Mouse (Mus musculus) liver, embryonic 14.5 days (tissue): ENCODE measurements around the gene Nek11. TPM values are rescaled to one million over a fixed set of nuclear protein-coding genes. Genes with fewer than 3 reads are reported as not detected.
A peak's percentile ranks its signal among the peaks of the same experiment; 100 is the strongest.

Experiments
- ATAC-seq: fragments of 200-750 bp; cut with Nextera tagmentation; 2 replicates; pipeline ENCODE4 v1.8.0; 2017; ENCODE audit warnings: moderate number of reproducible peaks, mild to moderate bottlenecking, moderate library complexity; ENCODE audit not compliant: insufficient read depth
- DNase-seq, 3 experiments: peaks; one replicate each; pipeline ENCODE4 v3.0.0-alpha.2; 2012 to 2013; ENCODE audit warnings: low read depth in 3 of 3, low spot score in 3 of 3
- H3K27ac ChIP-seq: fragments of 300-500 bp; sonication (generic); 2 replicates; pipeline ENCODE4 v1.5.1; 2014; ENCODE audit warnings: moderate library complexity, mild to moderate bottlenecking, control low read depth, inconsistent platforms
- H3K27me3 ChIP-seq: fragments of 300-500 bp; sonication (generic); 2 replicates; pipeline ENCODE4 v1.6.1; 2014; ENCODE audit warnings: mild to moderate bottlenecking, low read length, moderate library complexity; ENCODE audit not compliant: control insufficient read depth, insufficient read depth
- H3K36me3 ChIP-seq: fragments of 300-500 bp; sonication (generic); replicated peaks from 2 replicates; pipeline ENCODE4 v1.6.1; 2014; ENCODE audit warnings: low read depth; ENCODE audit not compliant: control insufficient read depth, insufficient read depth
- H3K4me1 ChIP-seq, 2 experiments: fragments of 200-500 bp in 1 of 2; fragments of 300-500 bp in 1 of 2; sonication (generic) in 1 of 2; replicated peaks; 2 replicates each; pipeline ENCODE4 v1.6.1; 2012 to 2014; ENCODE audit warnings: antibody characterized with exemption in 1 of 2, inconsistent platforms in 1 of 2, low read length in 1 of 2; ENCODE audit not compliant: control insufficient read depth in 2 of 2, insufficient read depth in 2 of 2
- H3K4me2 ChIP-seq: fragments of 300-500 bp; sonication (generic); 2 replicates; pipeline ENCODE4 v1.6.1; 2014; ENCODE audit warnings: low read depth, mild to moderate bottlenecking, control low read depth, moderate library complexity
- H3K4me3 ChIP-seq, 2 experiments: fragments of 200-500 bp in 1 of 2; fragments of 300-500 bp in 1 of 2; sonication (generic) in 1 of 2; 2 replicates each; pipeline ENCODE4 v1.5.1; 2012 to 2014; ENCODE audit warnings: low read depth in 2 of 2, low read length in 2 of 2, mild to moderate bottlenecking in 2 of 2, control low read depth in 1 of 2, inconsistent platforms in 1 of 2, moderate library complexity in 1 of 2; ENCODE audit not compliant: insufficient read depth in 1 of 2
- H3K9ac ChIP-seq: fragments of 300-500 bp; sonication (generic); replicated peaks from 2 replicates; pipeline ENCODE4 v1.6.1; 2014; ENCODE audit warnings: mild to moderate bottlenecking, control low read depth, moderate library complexity
- H3K9me3 ChIP-seq: fragments of 300-500 bp; sonication (generic); 2 replicates; pipeline ENCODE4 v1.6.1; 2016; ENCODE audit warnings: low read length, mixed read lengths; ENCODE audit not compliant: control insufficient read depth
- CTCF ChIP-seq: IDR thresholded peaks from 2 replicates; pipeline ENCODE4 v1.5.1; 2016; ENCODE audit warnings: antibody characterized with exemption, low read depth, control low read depth
- EP300 ChIP-seq: IDR thresholded peaks from 2 replicates; pipeline ENCODE4 v1.6.1; 2016; ENCODE audit warnings: antibody characterized with exemption, low read depth
- WGBS: fragments of 180-500 bp; shearing (Covaris S2); extraction: QIAGEN DNeasy Blood & Tissue Kit; methylation state at CpG from one replicate; pipeline ENCODE4 v1.1.7; 2014; ENCODE audit not compliant: insufficient replicate concordance; 5-methylcytosine and 5-hydroxymethylcytosine counted together
- polyA plus RNA-seq, 2 experiments: library from polyadenylated mRNA; depleted of rRNA in 1 of 2; stranded (reverse) in 1 of 2; unstranded in 1 of 2; fragments of >200 nt; fragmentation: Nextera tagmentation in 1 of 2; extraction: Ambion mirVana in 1 of 2; gene quantifications; 2 replicates each; pipeline versions ENCODE4 v1.2.1 to v1.2.3; 2012 to 2014

Nek11 gene
- polyA plus RNA-seq, 2 experiments: not detected

DNA sequence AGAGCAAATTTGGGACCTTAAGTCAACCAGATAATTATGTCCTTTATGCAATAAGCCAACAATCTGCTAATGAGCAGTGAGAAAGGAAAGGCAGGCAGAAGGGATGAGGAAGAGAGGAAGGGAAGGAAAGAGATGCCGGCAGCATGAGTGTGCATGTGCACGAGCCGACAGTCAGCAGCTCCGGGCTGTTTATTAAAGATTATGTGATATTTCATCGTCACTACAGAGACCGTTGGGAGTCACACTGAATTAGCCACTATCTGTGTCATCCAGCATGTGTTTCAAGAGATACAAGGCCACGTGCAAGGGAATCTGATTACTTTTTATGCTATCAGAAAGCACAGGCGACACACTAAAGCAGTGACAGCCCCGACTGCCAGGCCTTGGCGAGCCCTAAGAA lies 73.5 kb downstream of the Nek11 start:
- whole genome bisulfite sequencing: 69% methylated on average over 10 of the region's 10 CpGs
- Histone ChIP-seq H3K27ac (no peak overlapping the region), H3K9ac (no peak overlapping the region), H3K4me1 (no peaks in the 10 kb centered on the region), H3K4me2 (no peak overlapping the region), H3K36me3 (no peaks in the 10 kb centered on the region), H3K9me3 (no peaks in the 10 kb centered on the region), H3K4me3 (no peak overlapping the region), H3K27me3 (no peaks in the 10 kb centered on the region)
- DNase-seq (no peak), ATAC-seq (peak; percentile 53)
- TF ChIP-seq EP300 (no peak), CTCF (no peak)

GRCm38 (mm10) chr9:105313250-105313649 lies 82.1 kb downstream of the Nek11 start:
- no peak overlapping the region for H3K4me2 ChIP-seq
- H3K27ac ChIP-seq: no peak overlapping the region
- H3K9ac ChIP-seq: no peak overlapping the region
- H3K4me1 ChIP-seq: no peaks in the 10 kb centered on the region
- H3K4me3 ChIP-seq: no peak overlapping the region
- ATAC-seq: no peak
- H3K9me3 ChIP-seq: no peaks in the 10 kb centered on the region
- no peak for DNase-seq
- H3K36me3 ChIP-seq: no peaks in the 10 kb centered on the region
- no peaks in the 10 kb centered on the region for H3K27me3 ChIP-seq
- 73% methylated on average over 10 of the region's 10 CpGs for WGBS
- TF ChIP-seq CTCF (no peak), EP300 (no peak)

DNA sequence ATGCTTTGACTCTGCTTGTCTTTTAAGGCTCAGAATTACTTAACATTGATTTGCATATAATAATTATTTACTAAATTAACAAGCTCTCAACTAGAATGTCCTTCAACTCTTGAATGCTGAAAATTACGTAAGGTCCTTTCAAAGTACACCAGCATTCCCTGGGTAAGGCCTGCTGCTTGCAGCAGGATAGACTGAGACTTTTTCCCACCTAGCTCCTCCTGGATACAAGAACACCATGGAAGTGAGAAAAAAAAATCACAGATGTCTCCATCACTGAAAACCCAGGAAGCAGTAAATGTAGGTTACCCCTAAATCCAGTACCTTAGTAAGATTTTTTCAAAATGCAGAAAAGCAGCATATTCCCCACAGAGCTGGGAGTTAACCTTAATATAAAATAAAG lies 82.6 kb downstream of the Nek11 start:
- Histone ChIP-seq H3K9me3 (no peaks in the 10 kb centered on the region), H3K27ac (no peak overlapping the region), H3K27me3 (no peaks in the 10 kb centered on the region), H3K36me3 (no peaks in the 10 kb centered on the region), H3K9ac (no peak overlapping the region), H3K4me1 (no peaks in the 10 kb centered on the region), H3K4me3 (no peak overlapping the region), H3K4me2 (no peak overlapping the region)
- 65% methylated on average over 1 of the region's 1 CpGs for WGBS
- TF ChIP-seq EP300 (no peak), CTCF (no peak)
- no peak for DNase-seq
- no peak for ATAC-seq

DNA sequence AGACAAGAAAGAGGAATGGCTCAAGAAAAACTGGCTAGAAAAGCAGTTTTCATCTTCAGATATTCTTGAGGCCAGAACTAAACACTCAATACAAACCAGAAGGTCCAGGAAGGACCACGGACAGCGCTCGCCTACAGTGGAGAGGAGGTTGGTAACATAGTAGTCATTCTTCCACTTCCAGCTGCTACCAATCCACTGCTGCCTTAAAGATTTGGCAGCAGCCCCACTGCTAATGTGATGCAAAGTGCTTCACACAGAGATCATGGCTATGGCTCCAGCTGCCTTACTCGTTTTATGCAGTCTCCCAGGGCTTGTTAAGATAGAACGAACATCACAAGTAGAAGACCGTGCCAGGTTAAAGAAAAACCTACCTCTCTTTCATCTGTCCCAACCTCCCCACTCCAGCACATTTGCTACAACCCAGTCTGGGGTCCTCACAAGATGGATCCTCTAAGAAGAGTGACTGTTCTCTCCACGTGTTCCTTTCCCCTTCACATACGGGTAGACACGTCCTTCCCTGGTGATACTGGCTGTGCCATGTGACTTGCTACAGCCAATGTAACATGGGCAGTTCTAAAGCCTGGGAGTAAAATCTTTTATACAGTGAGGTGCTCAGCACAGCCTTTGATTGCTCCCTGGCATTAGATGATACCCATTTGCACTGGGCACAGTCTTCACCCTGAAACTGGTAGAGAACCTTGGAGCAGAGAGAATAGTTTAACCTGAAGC lies 85.6 kb downstream of the Nek11 start:
- DNase-seq: no peak
- no peak overlapping the region for H3K27ac ChIP-seq
- no peak overlapping the region for H3K4me3 ChIP-seq
- no peak overlapping the region for H3K9ac ChIP-seq
- H3K27me3 ChIP-seq: no peaks in the 10 kb centered on the region
- no peak overlapping the region for H3K4me2 ChIP-seq
- no peak for ATAC-seq
- H3K4me1 ChIP-seq: no peaks in the 10 kb centered on the region
- WGBS: 38% methylated on average over 9 of the region's 9 CpGs
- TF ChIP-seq EP300: no peak
- H3K9me3 ChIP-seq: no peaks in the 10 kb centered on the region
- H3K36me3 ChIP-seq: no peaks in the 10 kb centered on the region

GRCm38 (mm10) chr9:105306042-105306441 lies 89.3 kb downstream of the Nek11 start:
- H3K9me3 ChIP-seq: no peaks in the 10 kb centered on the region
- no peak overlapping the region for H3K9ac ChIP-seq
- H3K4me1 ChIP-seq: no peaks in the 10 kb centered on the region
- no peak for DNase-seq
- H3K4me3 ChIP-seq: no peak overlapping the region
- H3K27me3 ChIP-seq: no peaks in the 10 kb centered on the region
- no peak overlapping the region for H3K4me2 ChIP-seq
- no peak for TF ChIP-seq EP300
- TF ChIP-seq CTCF: no peak
- no peak overlapping the region for H3K27ac ChIP-seq
- no peaks in the 10 kb centered on the region for H3K36me3 ChIP-seq
- WGBS: 65% methylated on average over 2 of the region's 2 CpGs
- no peak for ATAC-seq
